ENCODE assay signal across 21 mouse cellular contexts in genomic region chr7:43625065-43625464, GRCm38 (mm10). TPM values are rescaled to one million over a fixed set of nuclear protein-coding genes. Genes with fewer than 3 reads are reported as not detected.
"Had no signal": no experiment of that assay in that cellular context is flagged by ENCODE, and none has a peak within 500 bp of the region (broad histone marks: within the 10 kb centered on the region; RNA-seq: fewer than 3 reads in every experiment).

No protein-coding gene starts in this region.

- H3K27me3 ChIP-seq: limb, embryonic 13.5 days; neural tube, embryonic 13.5 days; stomach, embryonic 15.5 days had no signal

- H3K36me3 ChIP-seq: limb, embryonic 13.5 days; neural tube, embryonic 13.5 days; stomach, embryonic 15.5 days had no signal

- H3K4me3 ChIP-seq: limb, embryonic 13.5 days; neural tube, embryonic 13.5 days; stomach, embryonic 15.5 days had no signal

- H3K9ac ChIP-seq: limb, embryonic 13.5 days; liver, embryonic 14.5 days; neural tube, embryonic 13.5 days; stomach, embryonic 15.5 days had no signal

- H3K4me1 ChIP-seq: limb, embryonic 13.5 days; stomach, embryonic 15.5 days had no signal

- H3K27ac ChIP-seq: limb, embryonic 13.5 days; liver, embryonic 14.5 days; neural tube, embryonic 13.5 days; stomach, embryonic 15.5 days had no signal

- H3K4me2 ChIP-seq: limb, embryonic 13.5 days; neural tube, embryonic 13.5 days; stomach, embryonic 15.5 days had no signal

- ATAC-seq: lung, postnatal 0 days had no signal

- H3K9me3 ChIP-seq: limb, embryonic 13.5 days; neural tube, embryonic 13.5 days; stomach, embryonic 15.5 days had no signal

- DNase-seq: kidney, adult 11 months; kidney, postnatal 14 days; left cerebral cortex, postnatal 4 days; lung, adult 2 months; lung, postnatal 36 days; right cerebral cortex, postnatal 14 days; thymus, adult 2 months; thymus, postnatal 25 days had no signal

RNA-seq across cellular contexts. Expression of gene Ceacam18, which starts 9.4 kb away (rescaled TPM):
- total RNA-seq: left cerebral cortex, adult 18-20 months; liver, adult 2 months; megakaryocyte progenitor cell, adult 5-6 weeks; monocyte, adult 5-6 weeks had no signal
- polyA plus RNA-seq: limb, embryonic 13.5 days; liver, adult 2 months; lung, adult 2 months; neural tube, embryonic 13.5 days; spleen, adult 2 months; urinary bladder, adult 2 months had no signal

RNA-seq across cellular contexts. Expression of gene Zfp819, which starts 18.1 kb away (rescaled TPM):
- total RNA-seq: left cerebral cortex, postnatal 10 days; monocyte, adult 5-6 weeks had no signal
- polyA plus RNA-seq: large intestine, adult 2 months; liver, adult 2 months; lung, adult 2 months; stomach, embryonic 15.5 days had no signal

RNA-seq across cellular contexts. Expression of gene Siglece, which starts 34.9 kb away (rescaled TPM):
- polyA plus RNA-seq: neural tube, embryonic 13.5 days had no signal
